Mouse (Mus musculus): ENCODE results near the gene Naip1. TPM values are rescaled to one million over a fixed set of nuclear protein-coding genes. Genes with fewer than 3 reads are reported as not detected.
A peak's percentile ranks its signal among the peaks of the same experiment; 100 is the strongest.
"Not testable (repeated sequence)": the region's sequence is repeated elsewhere in the genome, so short reads cannot be mapped to it uniquely, and the experiment has no call there.

Gene Naip1
- polyA plus RNA-seq (2014; fragmentation: Nextera tagmentation; extraction: Ambion mirVana) = 0.05 and 0.07 TPM in 2 replicates

DNA sequence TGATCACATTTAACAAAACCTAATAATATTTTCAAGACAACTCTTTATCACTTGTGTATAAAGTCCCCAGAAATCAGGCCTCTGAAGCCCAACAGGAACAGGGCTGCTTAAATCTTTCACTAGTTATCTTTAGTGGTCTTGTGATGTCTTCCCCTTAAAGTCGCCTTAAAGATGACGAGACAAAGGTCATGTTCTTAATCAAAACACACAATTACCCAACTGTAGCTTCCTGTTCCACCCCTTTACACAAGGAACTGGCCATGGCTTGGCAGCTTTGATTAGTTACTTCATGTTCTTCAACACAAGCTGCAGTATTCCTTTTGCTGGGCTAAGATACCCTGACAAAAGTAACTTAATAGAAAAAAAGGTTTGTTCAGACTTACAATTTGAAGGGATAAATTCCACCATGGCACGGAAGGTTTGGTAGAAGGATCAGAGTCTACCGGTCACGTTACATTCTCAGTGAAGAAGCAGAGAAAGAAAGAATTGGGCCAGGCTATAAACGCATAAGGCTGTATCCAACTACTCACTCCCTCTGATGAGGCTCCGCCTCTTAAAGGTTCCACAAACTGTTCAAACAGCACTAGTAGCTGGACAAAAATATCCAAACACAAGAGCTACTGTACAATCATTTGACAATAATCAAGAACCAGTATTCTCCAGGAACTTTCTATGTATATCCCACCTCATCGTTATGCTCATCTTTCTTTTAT, at the start of gene Naip1:
Gene Naip1, minus strand, starts transcription at position 455 of the 713 bp plus-strand sequence.
- 86% methylated on average over 8 of the region's 8 CpGs for WGBS
- H3K27me3 ChIP-seq (ENCODE audit: control insufficient read depth, insufficient read depth, low read length); ATAC-seq (ENCODE audit: low FRiP score); H3K9ac ChIP-seq; H3K36me3 ChIP-seq (replicated peaks; ENCODE audit: control insufficient read depth, insufficient read depth); H3K4me2 ChIP-seq (replicated peaks); H3K4me1 ChIP-seq (replicated peaks; ENCODE audit: control insufficient read depth, insufficient read depth, low read length); H3K4me3 ChIP-seq (replicated peaks; ENCODE audit: low read length); H3K27ac ChIP-seq; H3K9me3 ChIP-seq (ENCODE audit: control insufficient read depth, low read length); DNase-seq (ENCODE audit: low spot score): not testable (repeated sequence)

DNA sequence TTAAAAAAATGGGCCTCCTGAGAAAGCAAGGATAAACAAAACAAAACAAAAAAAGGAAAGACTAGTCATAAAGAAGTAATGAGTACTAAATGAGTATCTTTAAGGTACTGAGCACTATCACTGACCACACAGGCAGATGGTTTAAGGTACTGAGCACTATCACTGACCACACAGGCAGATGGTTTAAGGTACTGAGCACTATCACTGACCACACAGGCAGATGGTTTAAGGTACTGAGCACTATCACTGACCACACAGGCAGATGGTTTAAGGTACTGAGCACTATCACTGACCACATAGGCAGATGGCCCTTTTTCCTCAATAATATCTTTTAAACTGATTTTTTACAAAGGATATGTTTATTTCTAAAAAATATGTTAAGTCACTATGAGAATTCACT, 47.0 kb upstream of the Naip1 start:
- not testable (repeated sequence) for H3K4me2 ChIP-seq (replicated peaks); ATAC-seq (ENCODE audit: low FRiP score); DNase-seq (ENCODE audit: low spot score); H3K27ac ChIP-seq; H3K36me3 ChIP-seq (replicated peaks; ENCODE audit: control insufficient read depth, insufficient read depth); H3K4me1 ChIP-seq (replicated peaks; ENCODE audit: control insufficient read depth, insufficient read depth, low read length); H3K4me3 ChIP-seq (replicated peaks; ENCODE audit: low read length); H3K27me3 ChIP-seq (ENCODE audit: control insufficient read depth, insufficient read depth, low read length); H3K9ac ChIP-seq; H3K9me3 ChIP-seq (ENCODE audit: control insufficient read depth, low read length)

DNA sequence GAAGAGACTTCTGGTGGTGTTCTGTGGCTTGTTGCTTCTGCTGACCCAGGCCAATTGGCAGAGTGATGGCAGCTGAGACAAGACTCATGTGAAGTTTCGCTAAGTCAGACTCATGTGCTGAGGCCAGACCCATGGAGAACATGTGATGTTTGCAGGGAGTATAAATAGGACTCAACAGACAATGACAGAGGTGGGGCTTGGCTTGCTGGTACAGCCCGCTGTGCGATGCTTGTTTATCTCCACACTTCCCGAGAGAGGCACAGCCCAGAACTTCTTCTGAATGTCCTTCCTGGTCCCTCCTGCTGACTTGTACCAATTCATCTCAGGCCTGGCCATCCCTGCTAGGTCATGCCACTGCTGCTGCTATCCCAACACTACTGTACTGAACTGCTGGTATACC, 42.7 kb upstream of the Naip1 start:
- no peak overlapping the region for H3K9ac ChIP-seq
- no peaks in the 10 kb centered on the region for H3K27me3 ChIP-seq (ENCODE audit: control insufficient read depth, insufficient read depth, low read length)
- H3K36me3 ChIP-seq (replicated peaks; ENCODE audit: control insufficient read depth, insufficient read depth) = no peaks in the 10 kb centered on the region
- no peak overlapping the region for H3K4me2 ChIP-seq (replicated peaks)
- peaks cover 7% of the 10 kb centered on the region for H3K4me1 ChIP-seq (replicated peaks; ENCODE audit: control insufficient read depth, insufficient read depth, low read length)
- ATAC-seq (ENCODE audit: low FRiP score) = no peak
- DNase-seq (ENCODE audit: low spot score) = no peak
- H3K9me3 ChIP-seq (ENCODE audit: control insufficient read depth, low read length) = no peaks in the 10 kb centered on the region
- H3K27ac ChIP-seq = no peak overlapping the region
- WGBS = 88% methylated on average over 4 of the region's 4 CpGs
- H3K4me3 ChIP-seq (replicated peaks; ENCODE audit: low read length) = no peak overlapping the region

DNA sequence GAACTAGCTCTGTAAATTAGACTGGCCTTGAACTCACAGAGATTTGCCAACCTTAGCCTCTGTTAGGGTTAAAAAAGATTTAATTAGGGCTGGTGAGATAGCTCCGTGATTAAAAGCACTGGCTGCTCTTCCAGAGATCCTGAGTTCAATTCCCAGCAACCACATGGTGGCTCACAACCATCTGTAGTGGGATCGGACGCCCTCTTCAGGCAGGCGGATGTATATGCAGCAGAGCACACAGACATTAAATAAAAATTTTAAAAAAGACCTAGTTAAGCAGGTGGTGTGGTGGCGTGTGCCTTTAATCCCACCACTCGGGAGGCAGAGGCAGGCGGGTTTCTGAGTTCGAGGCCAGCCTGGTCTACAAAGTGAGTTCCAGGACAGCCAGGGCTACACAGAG, 41.7 kb upstream of the Naip1 start:
- not testable (repeated sequence) for H3K9me3 ChIP-seq (ENCODE audit: control insufficient read depth, low read length); ATAC-seq (ENCODE audit: low FRiP score); H3K9ac ChIP-seq; H3K27ac ChIP-seq; DNase-seq (ENCODE audit: low spot score); H3K36me3 ChIP-seq (replicated peaks; ENCODE audit: control insufficient read depth, insufficient read depth); H3K4me1 ChIP-seq (replicated peaks; ENCODE audit: control insufficient read depth, insufficient read depth, low read length); H3K27me3 ChIP-seq (ENCODE audit: control insufficient read depth, insufficient read depth, low read length); H3K4me3 ChIP-seq (replicated peaks; ENCODE audit: low read length); H3K4me2 ChIP-seq (replicated peaks)
- 65% methylated on average over 8 of the region's 8 CpGs for WGBS

DNA sequence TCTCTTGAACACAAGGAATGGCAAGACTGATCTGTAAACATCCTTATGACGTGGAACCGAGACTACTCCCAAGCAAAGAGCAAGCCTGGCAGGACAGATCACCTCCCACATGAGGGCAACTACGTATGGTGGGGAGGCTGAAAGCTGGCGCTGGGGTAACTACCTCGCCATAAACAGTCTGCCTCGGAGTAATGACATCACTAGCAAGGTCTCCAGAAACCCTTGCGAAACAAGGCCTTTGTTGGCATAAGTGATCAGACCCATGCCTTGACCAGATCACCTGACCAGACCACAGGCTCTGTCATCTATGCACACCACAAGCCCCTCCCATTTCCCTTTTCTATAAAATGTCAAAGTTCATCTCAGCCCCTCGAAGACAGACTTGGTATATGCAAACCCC, 40.6 kb upstream of the Naip1 start:
- ATAC-seq (ENCODE audit: low FRiP score) (no peak), DNase-seq (ENCODE audit: low spot score) (no peak)
- peaks cover 7% of the 10 kb centered on the region for H3K4me1 ChIP-seq (replicated peaks; ENCODE audit: control insufficient read depth, insufficient read depth, low read length)
- no peaks in the 10 kb centered on the region for H3K9me3 ChIP-seq (ENCODE audit: control insufficient read depth, low read length)
- WGBS = 79% methylated on average over 8 of the region's 8 CpGs
- H3K27ac ChIP-seq = no peak overlapping the region
- H3K4me2 ChIP-seq (replicated peaks) = no peak overlapping the region
- H3K9ac ChIP-seq = no peak overlapping the region
- H3K27me3 ChIP-seq (ENCODE audit: control insufficient read depth, insufficient read depth, low read length) = no peaks in the 10 kb centered on the region
- H3K36me3 ChIP-seq (replicated peaks; ENCODE audit: control insufficient read depth, insufficient read depth) = peaks cover 16% of the 10 kb centered on the region
- no peak overlapping the region for H3K4me3 ChIP-seq (replicated peaks; ENCODE audit: low read length)

DNA sequence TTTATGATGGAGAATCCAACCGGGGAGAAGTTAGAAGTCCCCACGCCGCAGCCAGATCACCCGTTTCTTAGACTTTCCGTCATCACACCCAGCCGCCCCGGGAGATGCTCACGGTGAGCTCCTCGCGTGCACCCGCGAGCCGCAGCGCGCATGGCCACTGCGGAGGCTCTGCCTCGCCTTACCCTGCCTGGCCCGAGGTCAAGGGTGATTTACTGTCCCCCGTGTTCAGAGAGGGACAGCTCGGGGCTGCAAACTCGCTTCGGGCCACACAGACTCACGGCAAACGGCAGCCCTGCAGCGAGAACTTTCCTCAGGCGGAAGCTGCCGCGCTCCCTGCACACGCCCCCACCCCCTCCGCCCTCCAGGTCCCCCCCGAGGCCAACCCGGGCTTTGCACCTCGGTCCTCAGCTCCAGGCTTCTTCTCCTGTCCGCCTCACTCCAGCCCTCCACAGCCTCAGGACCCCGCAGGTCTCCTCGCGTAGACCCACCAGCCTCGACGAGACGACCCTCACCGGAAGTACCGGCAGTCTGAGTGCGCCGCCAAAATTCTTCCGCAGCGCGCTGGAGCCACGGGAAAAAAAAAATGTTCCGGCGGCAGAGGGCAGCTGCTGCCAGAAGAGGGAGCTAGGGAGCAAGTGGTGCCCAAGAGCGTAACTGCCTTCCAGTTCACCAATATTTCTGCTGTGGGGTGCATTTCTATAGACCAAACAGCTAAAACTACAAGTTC, 39.6 kb upstream of the Naip1 start, which contains the start of gene Gtf2h2:
Gene Gtf2h2, minus strand, starts transcription at position 519 of the 727 bp plus-strand sequence.
- peaks cover 26% of the 10 kb centered on the region for H3K36me3 ChIP-seq (replicated peaks; ENCODE audit: control insufficient read depth, insufficient read depth)
- H3K9me3 ChIP-seq (ENCODE audit: control insufficient read depth, low read length) = no peaks in the 10 kb centered on the region
- H3K4me2 ChIP-seq (replicated peaks) = peak within 1 kb of the TSS; percentile 77
- ATAC-seq (ENCODE audit: low FRiP score) = peak; percentile 91
- no peaks in the 10 kb centered on the region for H3K27me3 ChIP-seq (ENCODE audit: control insufficient read depth, insufficient read depth, low read length)
- peak within 1 kb of the TSS; percentile 84 for H3K4me3 ChIP-seq (replicated peaks; ENCODE audit: low read length)
- WGBS = under 1% methylated on average over 51 of the region's 51 CpGs
- H3K9ac ChIP-seq = peak within 1 kb of the TSS; percentile 82
- H3K27ac ChIP-seq = peak within 1 kb of the TSS; percentile 83
- DNase-seq (ENCODE audit: low spot score) = peak; percentile 92
- H3K4me1 ChIP-seq (replicated peaks; ENCODE audit: control insufficient read depth, insufficient read depth, low read length) = peaks cover 7% of the 10 kb centered on the region

DNA sequence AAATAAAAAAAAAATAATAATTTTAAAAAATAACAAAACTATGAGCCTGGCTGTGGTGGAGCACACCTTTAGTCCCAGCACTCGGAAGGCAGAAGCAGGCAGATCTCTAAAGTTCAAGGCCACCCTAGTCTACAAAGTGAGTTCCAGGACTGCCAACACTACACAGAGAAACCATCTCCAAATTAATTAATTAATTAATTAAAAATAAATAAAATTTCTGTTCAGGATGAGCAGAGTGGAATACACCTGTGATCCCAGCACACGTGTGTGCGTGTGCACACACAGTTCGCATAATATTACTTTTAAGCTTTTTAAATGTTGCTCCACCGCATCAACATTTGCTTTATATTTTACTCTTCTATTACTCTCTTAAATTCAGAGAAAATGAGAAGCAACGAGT, 39.0 kb upstream of the Naip1 start:
- Histone ChIP-seq H3K27ac (no peak overlapping the region), H3K27me3 (ENCODE audit: control insufficient read depth, insufficient read depth, low read length) (no peaks in the 10 kb centered on the region), H3K9me3 (ENCODE audit: control insufficient read depth, low read length) (no peaks in the 10 kb centered on the region), H3K36me3 (replicated peaks; ENCODE audit: control insufficient read depth, insufficient read depth) (peaks cover 31% of the 10 kb centered on the region), H3K4me1 (replicated peaks; ENCODE audit: control insufficient read depth, insufficient read depth, low read length) (peaks cover 7% of the 10 kb centered on the region), H3K4me3 (replicated peaks; ENCODE audit: low read length) (peak overlapping the region; percentile 84), H3K4me2 (replicated peaks) (peak overlapping the region; percentile 77), H3K9ac (peak overlapping the region; percentile 82)
- ATAC-seq (ENCODE audit: low FRiP score) (0 out of 2 replicates have a peak, but pooled peaks have one; percentile 21), DNase-seq (ENCODE audit: low spot score) (no peak)
- WGBS = 16% methylated on average over 6 of the region's 6 CpGs

DNA sequence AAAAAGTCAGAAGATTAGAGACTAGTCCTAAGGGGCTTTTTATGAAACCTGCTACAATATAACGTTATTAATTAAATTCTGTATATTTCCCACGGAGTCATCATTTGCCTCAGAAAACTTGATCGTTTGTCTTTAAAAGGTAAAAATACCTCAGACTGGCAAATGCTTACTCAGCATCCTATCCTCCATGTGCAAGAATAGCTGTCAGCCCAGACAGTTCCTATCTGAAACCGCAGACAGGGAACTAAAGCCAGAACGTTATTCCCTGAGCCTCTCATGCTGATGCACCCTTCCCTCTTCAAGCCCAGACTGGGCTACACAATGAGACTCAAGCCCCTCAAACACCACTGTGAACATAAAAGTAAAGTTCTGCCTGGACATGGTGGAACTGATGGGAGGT, 37.8 kb upstream of the Naip1 start:
- no peak overlapping the region for H3K27ac ChIP-seq
- H3K27me3 ChIP-seq (ENCODE audit: control insufficient read depth, insufficient read depth, low read length) = no peaks in the 10 kb centered on the region
- H3K36me3 ChIP-seq (replicated peaks; ENCODE audit: control insufficient read depth, insufficient read depth) = peaks cover 36% of the 10 kb centered on the region
- H3K4me2 ChIP-seq (replicated peaks) = no peak overlapping the region
- WGBS = 93% methylated on average over 5 of the region's 5 CpGs
- ATAC-seq (ENCODE audit: low FRiP score) (no peak), DNase-seq (ENCODE audit: low spot score) (no peak)
- no peak overlapping the region for H3K4me3 ChIP-seq (replicated peaks; ENCODE audit: low read length)
- H3K9me3 ChIP-seq (ENCODE audit: control insufficient read depth, low read length) = no peaks in the 10 kb centered on the region
- H3K9ac ChIP-seq = no peak overlapping the region
- H3K4me1 ChIP-seq (replicated peaks; ENCODE audit: control insufficient read depth, insufficient read depth, low read length) = peaks cover 7% of the 10 kb centered on the region

DNA sequence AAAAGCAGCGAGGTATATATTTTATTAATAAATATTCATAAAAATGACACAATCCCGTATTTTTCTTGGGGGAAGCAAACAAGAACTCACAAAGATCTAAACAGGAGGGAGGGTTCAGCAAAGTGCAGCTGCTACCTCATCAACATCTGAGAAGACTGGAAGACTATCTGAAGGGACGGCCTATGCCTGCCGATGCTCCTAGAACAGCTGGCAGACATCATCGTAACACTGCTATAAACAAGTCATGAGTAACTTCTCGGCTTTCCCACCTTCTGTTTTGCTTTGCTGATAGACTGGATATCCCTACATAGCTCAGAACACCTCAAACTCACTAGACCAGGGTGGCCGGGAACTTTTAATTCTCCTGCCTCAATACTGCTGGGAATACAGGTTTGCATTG, 30.9 kb upstream of the Naip1 start:
- Histone ChIP-seq H3K4me1 (replicated peaks; ENCODE audit: control insufficient read depth, insufficient read depth, low read length) (no peaks in the 10 kb centered on the region), H3K36me3 (replicated peaks; ENCODE audit: control insufficient read depth, insufficient read depth) (peaks cover 79% of the 10 kb centered on the region), H3K27ac (no peak overlapping the region), H3K27me3 (ENCODE audit: control insufficient read depth, insufficient read depth, low read length) (no peaks in the 10 kb centered on the region), H3K9ac (no peak overlapping the region), H3K4me3 (replicated peaks; ENCODE audit: low read length) (no peak overlapping the region), H3K9me3 (ENCODE audit: control insufficient read depth, low read length) (no peaks in the 10 kb centered on the region), H3K4me2 (replicated peaks) (no peak overlapping the region)
- DNase-seq (ENCODE audit: low spot score) (no peak), ATAC-seq (ENCODE audit: low FRiP score) (no peak)
- 96% methylated on average over 7 of the region's 7 CpGs for WGBS

Measured in hindbrain, embryonic 14.5 days (tissue).